Mouse (Mus musculus) spleen, adult 2 months (tissue): ENCODE data around the gene Gm17268. TPM values are rescaled to one million over a fixed set of nuclear protein-coding genes. Genes with fewer than 3 reads are reported as not detected.

Experiments
- DNase-seq, 2 experiments: peaks; one replicate each; pipeline versions ENCODE4 v3.0.0 to v3.0.0-alpha.2; 2012 to 2021; ENCODE audit warnings: low spot score in 2 of 2, low read depth in 1 of 2
- H3K27ac ChIP-seq: fragments of 200-500 bp; 2 replicates; pipeline ENCODE4 v1.5.1; 2012; ENCODE audit warnings: low read length, inconsistent platforms; ENCODE audit not compliant: insufficient read depth
- H3K27me3 ChIP-seq: fragments of 200-500 bp; 2 replicates; pipeline ENCODE4 v1.6.1; 2012; ENCODE audit warnings: mild to moderate bottlenecking, moderate library complexity, low read length, inconsistent platforms; ENCODE audit not compliant: control insufficient read depth, insufficient read depth
- H3K36me3 ChIP-seq: fragments of 200-500 bp; 2 replicates; pipeline ENCODE4 v1.6.1; 2012; ENCODE audit warnings: mild to moderate bottlenecking, low read length, inconsistent platforms; ENCODE audit not compliant: control insufficient read depth, insufficient read depth
- H3K4me1 ChIP-seq: fragments of 200-500 bp; 2 replicates; pipeline ENCODE4 v1.6.1; 2011; ENCODE audit warnings: inconsistent platforms; ENCODE audit not compliant: control insufficient read depth, insufficient read depth, insufficient read length
- H3K4me3 ChIP-seq: fragments of 200-500 bp; 2 replicates; pipeline ENCODE4 v1.5.1; 2011; ENCODE audit warnings: mild to moderate bottlenecking, inconsistent platforms; ENCODE audit not compliant: insufficient read depth, insufficient read length; ENCODE audit errors: extremely low read depth
- CTCF ChIP-seq: fragments of 200-500 bp; IDR thresholded peaks from 2 replicates; pipeline ENCODE4 v1.5.1; 2011; ENCODE audit warnings: mild to moderate bottlenecking, inconsistent platforms; ENCODE audit not compliant: insufficient read depth, insufficient read length, insufficient replicate concordance; ENCODE audit errors: extremely low read depth
- POLR2A ChIP-seq: fragments of 200-500 bp; IDR thresholded peaks from 2 replicates; pipeline ENCODE4 v1.6.1; 2011; ENCODE audit warnings: low read depth, low read length, inconsistent platforms
- WGBS: fragments of 180-500 bp; shearing (Covaris S2); methylation state at CpG from one replicate; pipeline ENCODE4 v1.1.7; 2018; 5-methylcytosine and 5-hydroxymethylcytosine counted together
- polyA plus RNA-seq: library from polyadenylated mRNA; depleted of rRNA; stranded (reverse); fragments of >200 nt; gene quantifications from 2 replicates; pipeline ENCODE4 v1.2.3, GENCODE M21; 2012

The Gm17268 gene
- polyA plus RNA-seq, 1 experiment: not detected

DNA sequence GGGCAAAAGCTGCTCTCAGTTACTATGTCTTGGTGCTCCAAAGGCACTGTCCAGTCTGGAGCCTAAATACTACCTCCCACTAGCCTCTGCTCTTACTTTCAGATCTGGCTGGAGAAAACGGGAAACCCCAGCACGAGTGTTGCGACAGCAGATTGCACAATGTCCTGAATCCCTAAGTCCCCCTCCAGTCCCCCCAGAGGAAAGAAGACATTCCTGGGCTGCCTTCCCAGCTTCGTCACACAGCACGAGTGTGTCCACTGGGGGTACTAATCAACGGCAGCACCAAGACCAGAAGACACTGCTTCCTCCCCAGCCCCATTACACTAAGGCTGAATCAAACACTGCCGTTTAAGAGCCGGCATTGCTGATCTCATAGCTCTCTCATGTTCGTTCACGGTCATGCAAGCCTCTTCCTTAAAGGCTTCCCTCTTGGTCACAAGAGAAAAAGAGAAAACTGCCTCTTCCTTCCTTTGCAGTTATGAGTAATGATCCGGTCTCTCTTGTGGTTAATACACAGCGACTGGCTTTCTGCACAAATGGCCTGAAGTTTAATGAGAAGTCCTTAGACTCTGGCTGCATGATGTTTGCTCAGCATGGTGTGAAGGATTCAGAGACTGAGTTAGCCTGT is 31.5 kb downstream of the Gm17268 start:
- 3% methylated on average over 12 of the region's 12 CpGs for WGBS
- H3K4me1 ChIP-seq: no peaks in the 10 kb centered on the region; the same call in 1 of the 2 replicates
- H3K36me3 ChIP-seq: no peaks in the 10 kb centered on the region
- no peaks in the 10 kb centered on the region for H3K27me3 ChIP-seq
- TF ChIP-seq POLR2A (no peak), CTCF (no peak)
- H3K4me3 ChIP-seq: no peak overlapping the region
- H3K27ac ChIP-seq: no peak overlapping the region
- DNase-seq: peak in 1 of 2 experiments; percentile 6

DNA sequence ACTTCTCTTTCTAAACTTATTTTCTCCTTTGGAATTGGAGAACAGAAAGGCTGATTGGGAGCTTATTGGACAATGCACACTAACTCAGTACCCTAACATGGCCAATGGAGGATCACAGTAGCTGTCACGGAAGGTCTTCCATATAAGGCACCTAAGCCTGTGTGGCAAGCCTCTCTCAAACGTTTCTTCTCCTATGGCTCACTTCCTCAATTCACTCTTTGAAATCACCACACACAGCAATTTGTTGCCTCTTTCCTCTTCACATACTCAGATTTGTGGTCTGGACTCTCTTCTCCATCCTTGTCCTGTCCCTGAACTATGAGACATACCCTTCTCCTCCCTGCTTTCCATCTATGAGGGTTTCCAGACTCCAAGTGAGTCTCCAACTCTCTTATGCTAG is 33.6 kb downstream of the Gm17268 start:
- H3K36me3 ChIP-seq: no peaks in the 10 kb centered on the region
- no peaks in the 10 kb centered on the region for H3K27me3 ChIP-seq
- no peak for TF ChIP-seq POLR2A
- no peak for TF ChIP-seq CTCF
- H3K27ac ChIP-seq: no peak overlapping the region
- no peaks in the 10 kb centered on the region; the same call in 1 of the 2 replicates for H3K4me1 ChIP-seq
- no peak for DNase-seq
- whole genome bisulfite sequencing: 25% methylated on average over 2 of the region's 2 CpGs
- H3K4me3 ChIP-seq: no peak overlapping the region

DNA sequence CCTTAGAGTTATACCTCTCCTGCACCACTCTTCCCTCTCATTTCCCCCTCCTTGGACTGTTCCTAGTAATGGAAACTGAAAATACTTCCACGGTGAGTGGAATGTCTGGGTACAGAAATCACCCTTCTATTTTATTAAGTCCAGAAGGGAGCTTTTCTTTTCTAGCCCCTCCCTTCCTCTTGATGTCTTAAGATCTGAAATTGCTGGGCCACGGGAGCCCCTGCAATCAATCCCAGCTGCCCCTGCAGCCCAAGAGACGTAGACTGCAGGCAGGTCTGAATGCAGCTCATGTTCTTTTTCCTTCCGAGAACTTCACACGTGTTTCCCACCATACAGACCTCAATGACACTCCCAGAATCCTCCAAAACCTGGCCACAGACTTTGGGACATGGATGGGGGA is 37.8 kb downstream of the Gm17268 start:
- Histone ChIP-seq H3K36me3 (no peaks in the 10 kb centered on the region), H3K4me1 (no peaks in the 10 kb centered on the region), H3K27ac (no peak overlapping the region), H3K4me3 (no peak overlapping the region), H3K27me3 (no peaks in the 10 kb centered on the region)
- 74% methylated on average over 5 of the region's 5 CpGs for WGBS
- TF ChIP-seq CTCF: no peak
- no peak for TF ChIP-seq POLR2A
- no peak for DNase-seq

DNA sequence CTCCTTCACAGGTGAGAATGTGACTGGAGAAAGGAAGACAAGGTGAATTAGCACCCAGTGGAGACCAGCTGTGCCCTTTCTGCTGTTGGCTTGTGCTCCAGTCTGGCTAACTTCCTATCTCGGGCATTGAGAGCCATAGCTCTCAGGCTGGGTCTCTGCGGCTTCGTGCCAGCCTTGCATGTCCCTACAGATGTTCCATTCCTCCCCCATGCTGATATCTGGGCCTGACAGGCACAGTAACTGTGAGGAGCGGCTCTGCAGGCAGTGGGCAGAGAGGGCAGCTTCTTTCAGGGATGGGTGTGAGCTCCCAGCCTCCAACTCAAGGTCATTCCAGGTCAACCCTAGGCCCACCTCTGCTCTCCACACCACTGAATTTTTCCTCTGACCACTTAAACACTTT is 38.9 kb downstream of the Gm17268 start:
- WGBS: 80% methylated on average over 4 of the region's 4 CpGs

DNA sequence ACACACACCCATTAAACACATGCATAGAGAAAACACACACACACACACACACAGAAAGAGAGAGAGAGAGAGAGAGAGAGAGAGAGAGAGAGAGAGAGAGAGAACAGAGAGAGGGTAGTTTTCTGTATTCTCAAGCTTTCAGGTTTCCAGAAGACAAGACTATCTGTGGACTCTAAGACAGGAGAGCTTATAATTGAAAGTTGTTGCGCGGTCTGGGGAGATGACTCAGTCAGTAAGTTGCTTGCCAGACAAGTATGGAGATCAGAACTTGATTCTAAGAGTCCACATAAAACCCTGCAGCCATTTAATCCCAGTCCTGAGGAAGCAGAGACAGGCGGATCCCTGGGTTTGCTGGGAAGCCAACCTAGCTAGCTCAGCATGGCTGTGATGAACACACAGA is 39.7 kb downstream of the Gm17268 start:
- WGBS: 87% methylated on average over 3 of the region's 3 CpGs
- no peak overlapping the region for H3K27ac ChIP-seq
- no peak overlapping the region for H3K4me3 ChIP-seq
- DNase-seq: no peak
- no peaks in the 10 kb centered on the region for H3K36me3 ChIP-seq
- no peak for TF ChIP-seq POLR2A
- no peaks in the 10 kb centered on the region for H3K4me1 ChIP-seq
- H3K27me3 ChIP-seq: no peaks in the 10 kb centered on the region

More for the DNA sequence above, 38.9 kb downstream of the Gm17268 start:
- H3K36me3 ChIP-seq: no peaks in the 10 kb centered on the region
- H3K27ac ChIP-seq: no peak overlapping the region
- H3K4me3 ChIP-seq: no peak overlapping the region
- H3K27me3 ChIP-seq: no peaks in the 10 kb centered on the region
- TF ChIP-seq CTCF (no peak), POLR2A (no peak)
- H3K4me1 ChIP-seq: no peaks in the 10 kb centered on the region
- DNase-seq: no peak

DNA sequence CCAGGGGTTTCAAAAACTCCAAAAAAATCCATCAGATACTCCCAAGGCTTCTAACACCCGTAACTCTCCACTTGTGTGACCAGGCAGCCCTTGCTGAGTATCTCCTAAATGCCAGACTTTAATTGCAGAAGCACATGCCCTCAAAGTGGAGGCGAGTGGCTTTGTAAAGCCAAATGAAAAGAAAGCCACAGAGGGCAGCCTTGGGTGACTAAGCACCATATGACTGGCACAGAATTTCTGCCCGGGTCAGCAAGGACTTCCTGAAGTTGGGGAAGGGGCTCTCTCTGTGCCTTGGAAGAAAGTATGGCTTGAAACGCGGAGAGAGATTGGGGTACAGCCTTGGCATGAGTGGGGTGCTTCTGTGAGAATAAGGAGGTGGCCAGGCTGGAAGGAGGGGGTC is 41.3 kb downstream of the Gm17268 start:
- H3K36me3 ChIP-seq: no peaks in the 10 kb centered on the region
- 58% methylated on average over 5 of the region's 5 CpGs for WGBS
- DNase-seq: no peak
- no peaks in the 10 kb centered on the region for H3K4me1 ChIP-seq
- H3K27ac ChIP-seq: no peak overlapping the region
- H3K27me3 ChIP-seq: no peaks in the 10 kb centered on the region
- TF ChIP-seq POLR2A (no peak), CTCF (no peak)
- H3K4me3 ChIP-seq: no peak overlapping the region

DNA sequence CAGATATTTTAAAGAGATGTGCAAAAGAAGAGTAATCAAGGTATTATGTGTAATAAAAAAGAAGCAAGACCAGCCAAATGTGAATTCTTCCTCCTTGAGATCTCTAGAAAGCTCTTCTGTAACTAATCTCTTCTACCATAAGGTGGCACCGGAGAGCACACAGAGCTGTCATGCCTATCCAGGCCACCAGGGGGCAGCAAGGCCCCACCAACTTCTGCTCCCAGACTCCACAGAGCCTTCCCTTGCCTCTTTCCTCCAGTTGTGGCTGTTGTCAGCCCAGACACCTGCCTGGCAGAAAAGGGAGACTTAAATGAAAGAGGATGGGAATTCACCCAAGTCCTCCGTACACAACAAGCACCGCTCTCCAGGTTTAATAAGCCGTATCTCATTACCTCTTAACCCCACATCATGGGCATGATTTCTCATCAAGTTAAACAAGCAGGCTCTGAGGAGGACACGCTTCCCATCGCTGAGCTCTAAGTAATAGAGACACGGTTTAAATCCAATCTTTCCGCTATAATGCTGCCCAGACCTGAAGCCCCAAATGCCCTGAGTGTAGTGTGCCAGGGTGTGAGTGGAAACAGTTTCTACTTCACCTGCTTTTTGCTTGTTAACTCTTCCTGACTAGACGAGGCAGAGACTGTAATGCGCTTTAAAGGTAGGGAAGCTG is 42.1 kb downstream of the Gm17268 start:
- Histone ChIP-seq H3K27me3 (no peaks in the 10 kb centered on the region), H3K4me3 (no peak overlapping the region), H3K4me1 (no peaks in the 10 kb centered on the region), H3K27ac (no peak overlapping the region), H3K36me3 (no peaks in the 10 kb centered on the region)
- WGBS: 75% methylated on average over 10 of the region's 10 CpGs
- peak in 1 of 2 experiments; percentile 13 for DNase-seq
- TF ChIP-seq POLR2A: no peak
- peak; percentile 99 for TF ChIP-seq CTCF
